Mouse (Mus musculus) CD4-positive naive resting alpha-beta T cell, adult 57 days (primary cell): ENCODE measurements around the gene Gnpat. TPM values are rescaled to one million over a fixed set of nuclear protein-coding genes. Genes with fewer than 3 reads are reported as not detected.

Experiments used
- total RNA-seq: library from RNA; stranded (reverse); gene quantifications from one replicate; pipeline ENCODE4 v1.2.4, GENCODE M21; 2023

The Gnpat gene
- total RNA-seq: 61.8 TPM

GRCm38 (mm10) chr8:124862321-124863162, at the start of gene Gnpat, which contains the start of gene 2810004N23Rik:
Gene Gnpat, plus strand, starts transcription at chr8:124863033.
Gene 2810004N23Rik, minus strand, starts transcription at chr8:124863120.

GRCm38 (mm10) chr8:124897386-124898250, 34.8 kb downstream of the Gnpat start, which contains the start of the genes Exoc8 and Sprtn:
Gene Exoc8, minus strand, starts transcription at chr8:124897705.
Gene Sprtn, plus strand, starts transcription at chr8:124897886.

Other genes with a start within 250 kb of the Gnpat start
- 8.4 TPM for gene 2310022B05Rik, start 199.7 kb upstream of the Gnpat start, total RNA-seq
- gene Ttc13, start 141.1 kb upstream of the Gnpat start, total RNA-seq: 237 TPM
- 36.2 TPM for gene Arv1, start 140.9 kb upstream of the Gnpat start, total RNA-seq
- gene Fam89a, start 111.2 kb upstream of the Gnpat start, total RNA-seq: 0.59 TPM
- not detected for gene Trim67, start 69.9 kb upstream of the Gnpat start, total RNA-seq
- 24.6 TPM for gene 2810004N23Rik, start 87 bp downstream of the Gnpat start, total RNA-seq
- 13.9 TPM for gene Exoc8, start 34.7 kb downstream of the Gnpat start, total RNA-seq
- gene Sprtn, start 34.9 kb downstream of the Gnpat start, total RNA-seq: 35.0 TPM
- 37.8 TPM for gene Egln1, start 86.3 kb downstream of the Gnpat start, total RNA-seq
- gene Tsnax, start 150.0 kb downstream of the Gnpat start, total RNA-seq: 52.7 TPM
- gene Disc1, start 191.2 kb downstream of the Gnpat start, total RNA-seq: 2.0 TPM